Mouse (Mus musculus) spleen, postnatal 4 days (tissue): Measurements from ENCODE around the gene Pnkp.

Experiments used
- DNase-seq, 2 experiments: peaks; one replicate each; pipeline ENCODE4 v3.0.0; 2022; ENCODE audit warnings: low spot score in 2 of 2

Pnkp gene

GRCm38 (mm10) chr7:44826771-44827170, 30.2 kb upstream of the Pnkp start:
- DNase-seq: no peak

GRCm38 (mm10) chr7:44828706-44829105, 28.2 kb upstream of the Pnkp start:
- no peak for DNase-seq

GRCm38 (mm10) chr7:44832763-44833162, 24.2 kb upstream of the Pnkp start:
- no peak for DNase-seq

GRCm38 (mm10) chr7:44835373-44836015, 21.4 kb upstream of the Pnkp start:
- DNase-seq: peak in 1 of 2 experiments; percentile 14

GRCm38 (mm10) chr7:44836016-44836404, 20.9 kb upstream of the Pnkp start:
- DNase-seq: peak; percentile 74 to 82

GRCm38 (mm10) chr7:44836423-44837053, 20.4 kb upstream of the Pnkp start:
- DNase-seq: peak; percentile 17 to 64

- DNase-seq: no peak
Measured at GRCm38 (mm10) chr7:44838073-44838472, 18.9 kb upstream of the Pnkp start.

GRCm38 (mm10) chr7:44839171-44839490, 17.8 kb upstream of the Pnkp start:
- DNase-seq: no peak

- DNase-seq: peak; percentile 59 to 79
Measured at GRCm38 (mm10) chr7:44839491-44840191, 17.3 kb upstream of the Pnkp start.

GRCm38 (mm10) chr7:44840426-44840825, 16.5 kb upstream of the Pnkp start:
- peak; percentile 19 to 69 for DNase-seq

GRCm38 (mm10) chr7:44841825-44842463, 15.0 kb upstream of the Pnkp start:
- DNase-seq: no peak

GRCm38 (mm10) chr7:44845006-44845405, 11.9 kb upstream of the Pnkp start:
- DNase-seq: no peak

GRCm38 (mm10) chr7:44846804-44847203, 10.1 kb upstream of the Pnkp start:
- no peak for DNase-seq

GRCm38 (mm10) chr7:44847772-44848171, 9.2 kb upstream of the Pnkp start:
- no peak for DNase-seq

- peak; percentile 95 to 97 for DNase-seq
Measured at GRCm38 (mm10) chr7:44848561-44849415, 8.2 kb upstream of the Pnkp start, which contains the start of the genes Akt1s1 and Tbc1d17. Gene Akt1s1, plus strand, starts transcription at chr7:44848991. Gene Tbc1d17, minus strand, starts transcription at chr7:44849079.

- DNase-seq: peak; percentile 86 to 92
Measured at GRCm38 (mm10) chr7:44849416-44850111, 7.4 kb upstream of the Pnkp start.

- DNase-seq: peak; percentile 77 to 86
Measured at GRCm38 (mm10) chr7:44850146-44850545, 6.8 kb upstream of the Pnkp start.

GRCm38 (mm10) chr7:44850789-44851624, 5.9 kb upstream of the Pnkp start:
- DNase-seq: no peak

GRCm38 (mm10) chr7:44851625-44852234, 5.2 kb upstream of the Pnkp start:
- DNase-seq: no peak
